Mouse (Mus musculus): ENCODE measurements around the gene Tmem200a.

Gene Tmem200a

GRCm38 (mm10) chr10:26078521-26079142, at the start of gene Tmem200a:
TSS of gene Tmem200a (minus strand) at chr10:26079052.
- DNase-seq (ENCODE audit: low read depth, low spot score), result peak; percentile 43

- no peak for DNase-seq (ENCODE audit: low read depth, low spot score)
These were observed 41.0 kb upstream of the Tmem200a start for GRCm38 (mm10) chr10:26119822-26120183.

DNA sequence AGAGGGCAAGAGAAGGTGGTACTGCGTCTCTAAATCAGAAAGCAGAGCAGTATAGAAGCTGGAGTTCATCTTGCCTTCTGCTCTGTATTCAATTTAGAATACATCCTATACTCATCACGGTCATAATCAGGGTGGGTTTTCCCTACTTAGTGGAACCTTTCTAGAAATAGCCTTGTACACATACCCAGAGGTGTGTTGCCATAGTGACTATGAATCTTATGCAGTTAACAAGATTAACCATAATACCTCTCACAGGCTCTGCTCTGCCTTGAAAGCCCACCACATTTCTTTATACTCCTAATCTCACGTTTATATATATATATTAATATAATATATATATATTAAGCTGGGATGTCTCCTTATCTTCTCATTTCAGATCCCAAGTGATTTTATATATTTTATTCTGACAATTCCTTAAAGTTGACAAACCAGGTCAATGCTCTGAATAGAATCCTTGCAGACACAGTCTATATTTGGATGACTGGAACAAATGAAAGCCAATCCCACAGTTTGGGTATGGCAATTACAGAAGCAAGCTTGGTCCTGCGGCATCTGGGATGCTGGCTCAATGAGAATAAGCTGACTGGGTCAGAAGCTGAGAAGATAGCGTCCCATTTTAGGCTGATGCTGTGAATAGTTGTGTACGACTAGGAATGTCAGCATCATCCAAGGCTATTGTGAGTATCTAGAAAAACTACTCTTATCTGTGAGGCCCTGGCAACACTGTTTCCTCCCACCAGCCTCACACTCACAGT, 40.4 kb upstream of the Tmem200a start:
- no peak for DNase-seq (ENCODE audit: low read depth, low spot score)

GRCm38 (mm10) chr10:26114409-26114808, 35.6 kb upstream of the Tmem200a start:
- peak; percentile 87 for DNase-seq (ENCODE audit: low read depth, low spot score)

- no peak for DNase-seq (ENCODE audit: low read depth, low spot score)
These were observed 24.6 kb upstream of the Tmem200a start for GRCm38 (mm10) chr10:26103330-26103982.

DNA sequence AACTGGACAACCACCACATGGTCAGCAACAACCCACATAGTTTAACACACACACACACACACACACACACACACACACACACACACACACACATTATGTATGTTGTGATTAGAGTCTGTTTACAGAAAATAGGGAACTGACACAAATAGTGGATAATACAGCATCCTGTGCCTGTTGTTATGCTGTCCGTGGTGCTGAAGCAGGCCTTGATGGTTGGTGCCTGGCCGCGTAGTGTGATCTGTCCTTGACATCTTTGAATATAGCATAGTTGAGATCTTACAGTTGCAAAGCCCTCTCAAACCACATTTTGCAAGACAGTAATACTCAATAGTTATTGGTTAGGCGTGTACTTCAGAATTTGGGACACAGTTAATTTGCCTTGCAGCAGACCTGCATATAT, 3.2 kb upstream of the Tmem200a start:
- peak; percentile 40 for DNase-seq (ENCODE audit: low read depth, low spot score)

DNA sequence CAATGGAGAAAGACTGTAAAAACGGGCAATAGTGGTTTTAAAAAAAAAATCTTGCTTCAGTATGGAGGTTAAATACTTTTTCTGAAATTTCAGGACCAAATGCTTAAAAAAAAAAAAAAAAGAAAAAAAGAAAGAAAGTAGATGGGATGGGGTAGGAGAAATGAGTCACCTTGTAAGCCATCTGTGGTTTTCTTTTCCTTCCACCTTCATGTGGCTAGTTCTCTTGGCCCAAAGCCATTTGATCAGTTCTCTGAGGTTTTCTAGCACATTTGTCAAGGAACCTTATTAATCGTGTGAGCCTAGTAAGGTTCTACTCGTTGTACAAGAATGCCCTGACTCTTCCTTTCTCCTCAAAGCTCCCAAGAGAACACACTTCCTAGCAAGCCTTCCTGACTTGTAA, 826 bp upstream of the Tmem200a start:
- DNase-seq (ENCODE audit: low read depth, low spot score), result peak; percentile 72

GRCm38 (mm10) chr10:26077671-26078481, 976 bp downstream of the Tmem200a start, which contains the start of gene Gm9767:
TSS of gene Gm9767 (plus strand) at chr10:26078255.
- no peak for DNase-seq (ENCODE audit: low read depth, low spot score)

DNA sequence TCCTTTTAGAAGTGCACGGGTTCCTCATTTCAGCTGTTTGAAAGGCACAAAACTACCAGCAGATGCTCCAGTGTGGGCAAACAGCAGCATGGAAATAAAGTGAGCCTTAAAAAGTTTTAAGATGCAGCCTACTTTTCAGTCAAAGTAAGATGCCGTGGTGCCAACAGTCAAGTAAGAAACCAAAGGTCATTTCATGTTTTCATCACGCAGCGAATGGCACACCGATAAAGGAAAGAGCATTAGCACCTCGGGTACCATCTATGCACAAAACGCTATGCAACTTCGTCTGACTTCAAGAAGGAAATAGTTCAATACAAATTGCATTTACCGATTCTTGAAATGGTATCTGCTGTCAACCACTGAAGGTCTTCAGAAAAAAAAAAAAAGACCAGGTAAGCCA, 1.9 kb downstream of the Tmem200a start:
- no peak for DNase-seq (ENCODE audit: low read depth, low spot score)

DNA sequence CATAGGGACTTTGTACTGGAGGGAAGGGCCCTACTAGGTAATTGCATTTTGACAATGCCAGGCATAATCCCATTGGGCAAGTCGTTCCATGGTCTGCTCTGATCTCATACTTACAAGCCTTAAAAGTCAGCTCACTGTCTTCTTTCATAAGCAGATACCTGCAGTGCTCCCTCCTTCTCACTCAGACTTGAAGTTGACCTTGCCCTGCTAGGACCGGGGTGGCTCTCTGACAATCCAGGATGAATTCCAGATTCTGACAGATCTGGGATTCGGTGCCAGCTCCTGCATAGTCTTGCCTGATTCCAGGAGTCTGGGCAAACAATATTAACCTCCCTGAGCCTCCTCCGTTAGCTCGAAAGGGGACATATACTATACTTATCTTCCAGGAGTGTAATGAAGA, 6.9 kb downstream of the Tmem200a start:
- DNase-seq (ENCODE audit: low read depth, low spot score), result no peak

DNA sequence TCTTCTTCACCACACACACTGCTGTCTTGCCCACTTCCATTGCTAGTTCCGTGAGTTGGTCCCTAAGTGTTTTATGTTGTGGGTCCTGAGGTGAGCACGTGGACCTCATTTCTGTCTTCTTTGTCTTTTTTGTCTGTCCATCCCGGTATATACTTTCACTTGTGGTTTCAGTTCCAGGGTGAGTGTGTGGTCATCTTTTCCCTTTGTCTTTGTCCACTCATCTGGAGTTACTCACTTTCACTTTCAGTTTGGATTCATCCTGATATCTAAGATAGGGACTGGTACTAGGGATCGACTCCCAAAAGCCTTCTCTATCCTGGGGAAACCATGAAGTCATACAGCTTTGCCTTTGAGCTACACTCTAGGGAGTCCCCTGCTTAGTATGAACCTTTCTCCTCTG, 15.8 kb downstream of the Tmem200a start:
- DNase-seq (ENCODE audit: low read depth, low spot score), result peak; percentile 61

- DNase-seq (ENCODE audit: low read depth, low spot score), result no peak
These were observed 19.1 kb downstream of the Tmem200a start for GRCm38 (mm10) chr10:26059662-26060307.

- DNase-seq (ENCODE audit: low read depth, low spot score), result no peak
These were observed 27.7 kb downstream of the Tmem200a start for GRCm38 (mm10) chr10:26051177-26051576.

- DNase-seq (ENCODE audit: low read depth, low spot score), result no peak
These were observed 43.9 kb downstream of the Tmem200a start for GRCm38 (mm10) chr10:26034931-26035330.

DNA sequence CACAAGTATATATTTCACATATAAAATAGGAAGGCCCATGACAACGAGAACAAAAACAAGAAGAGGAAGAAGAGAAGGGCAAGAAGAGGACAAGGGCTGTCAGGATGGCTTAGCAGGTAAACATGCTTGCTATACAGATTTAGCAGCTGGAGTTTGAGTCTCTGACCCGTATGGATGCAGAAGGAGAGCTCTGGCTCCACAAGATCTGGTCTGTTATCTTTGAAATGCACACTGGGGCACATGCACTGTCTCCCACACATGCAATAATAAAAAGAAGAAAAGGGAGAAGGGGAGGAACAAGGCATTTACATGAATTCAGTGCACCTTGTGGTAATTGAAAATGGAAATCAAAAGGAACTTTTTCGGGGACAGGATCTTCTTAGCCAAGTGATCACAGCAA, 60.1 kb downstream of the Tmem200a start:
- DNase-seq (ENCODE audit: low read depth, low spot score), result no peak

DNA sequence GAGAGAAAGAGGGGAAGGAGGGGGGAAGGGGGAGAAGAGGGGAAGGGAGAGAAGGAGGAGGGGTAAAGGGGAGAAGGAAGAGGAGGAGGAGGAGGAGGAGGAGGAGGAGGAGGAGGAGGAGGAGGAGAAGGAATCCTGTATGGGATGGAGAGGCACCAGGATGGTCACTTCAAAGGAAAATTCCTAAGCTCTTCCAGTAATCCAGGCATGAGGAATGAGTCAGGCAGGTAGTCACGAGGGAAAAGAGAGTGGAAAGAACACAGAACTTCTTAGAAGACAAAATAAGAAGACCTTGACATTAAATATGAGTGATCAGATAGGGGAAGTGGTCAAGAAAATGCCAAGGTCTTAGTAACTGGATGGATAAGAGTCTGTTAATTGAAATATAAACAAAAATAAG, 64.6 kb downstream of the Tmem200a start:
- DNase-seq (ENCODE audit: low read depth, low spot score), result no peak

GRCm38 (mm10) chr10:26008948-26009347, 69.9 kb downstream of the Tmem200a start:
- DNase-seq (ENCODE audit: low read depth, low spot score), result no peak

- DNase-seq (ENCODE audit: low read depth, low spot score), result no peak
These were observed 73.4 kb downstream of the Tmem200a start for GRCm38 (mm10) chr10:26005471-26005870.

DNA sequence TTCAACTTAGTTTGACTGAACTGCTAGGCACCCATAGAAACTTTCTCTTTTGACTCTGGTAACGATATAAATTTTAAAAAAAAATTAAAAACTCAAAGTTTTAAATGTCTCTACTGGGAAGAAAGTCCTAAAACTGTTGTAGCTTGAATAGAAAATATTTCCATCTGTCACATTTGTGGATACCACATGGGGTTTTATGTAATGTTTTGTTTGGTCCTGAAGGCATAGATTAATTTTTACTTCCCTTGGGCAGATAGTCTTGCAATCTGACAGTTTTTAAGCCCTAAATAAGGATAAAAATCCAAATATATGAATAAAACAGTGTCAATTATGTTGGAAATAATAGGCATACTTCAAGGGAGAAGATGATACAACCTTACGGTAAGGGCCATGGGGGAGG, 78.0 kb downstream of the Tmem200a start:
- DNase-seq (ENCODE audit: low read depth, low spot score), result no peak

- DNase-seq (ENCODE audit: low read depth, low spot score), result no peak
These were observed 79.4 kb downstream of the Tmem200a start for GRCm38 (mm10) chr10:25999291-25999930.

DNA sequence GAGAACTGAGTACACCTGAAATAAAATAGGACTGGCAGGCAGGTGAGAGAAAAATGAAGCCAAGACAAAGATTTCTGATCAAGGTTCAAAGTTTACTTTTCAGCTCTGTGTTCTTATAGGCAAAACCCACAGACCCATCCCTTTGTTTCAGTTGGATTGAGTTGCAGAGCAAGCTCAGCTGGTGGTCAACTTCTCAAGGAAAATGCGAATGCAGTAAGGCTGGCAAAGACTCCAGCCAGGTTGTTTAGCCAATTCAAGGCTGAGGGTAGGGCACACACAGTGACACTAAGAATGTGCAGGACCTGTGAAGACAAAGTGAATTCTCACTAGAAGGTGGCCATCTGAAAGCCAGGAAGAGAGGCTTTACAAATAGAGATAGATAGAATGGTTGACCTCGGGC, 94.8 kb downstream of the Tmem200a start:
- no peak for DNase-seq (ENCODE audit: low read depth, low spot score)

Data from 3T3-L1 (cell line).